Mouse (Mus musculus): ENCODE data around the gene Sult2b1.

DNA sequence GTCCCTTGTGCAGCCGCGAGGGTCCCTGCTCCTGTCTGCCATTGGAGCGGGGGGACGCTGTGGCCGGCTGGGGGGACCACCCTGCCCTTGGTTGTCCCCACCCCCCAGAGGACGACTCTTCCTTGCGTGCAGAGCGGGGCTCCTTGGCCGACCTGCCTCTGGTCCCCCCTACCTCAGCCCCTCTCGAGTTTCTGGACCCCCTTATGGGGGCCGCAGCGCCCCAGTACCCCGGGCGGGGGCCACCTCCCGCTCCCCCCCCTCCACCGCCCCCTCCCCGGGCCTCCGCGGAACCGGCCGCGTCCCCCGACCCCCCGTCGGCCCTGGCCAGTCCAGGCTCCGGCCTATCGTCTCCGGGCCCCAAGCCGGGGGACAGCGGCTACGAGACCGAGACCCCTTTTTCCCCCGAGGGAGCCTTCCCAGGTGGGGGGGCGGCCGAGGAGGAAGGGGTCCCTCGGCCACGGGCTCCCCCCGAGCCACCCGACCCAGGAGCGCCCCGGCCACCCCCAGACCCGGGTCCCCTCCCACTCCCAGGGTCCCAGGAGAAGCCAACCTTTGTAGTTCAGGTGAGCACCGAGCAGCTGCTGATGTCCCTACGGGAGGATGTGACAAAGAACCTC lies 9.6 kb upstream of the Sult2b1 start:
- TF ChIP-seq CTCF (IDR thresholded peaks at IDR 0.05) (no peak), EP300 (IDR thresholded peaks at IDR 0.05; ENCODE audit: insufficient read depth, low read depth, low read length) (no peak), POLR2A (IDR thresholded peaks at IDR 0.05; ENCODE audit: insufficient read depth, low read depth, low read length) (no peak)
